36 mouse cellular contexts compared by ENCODE assay signal in the genomic region with DNA sequence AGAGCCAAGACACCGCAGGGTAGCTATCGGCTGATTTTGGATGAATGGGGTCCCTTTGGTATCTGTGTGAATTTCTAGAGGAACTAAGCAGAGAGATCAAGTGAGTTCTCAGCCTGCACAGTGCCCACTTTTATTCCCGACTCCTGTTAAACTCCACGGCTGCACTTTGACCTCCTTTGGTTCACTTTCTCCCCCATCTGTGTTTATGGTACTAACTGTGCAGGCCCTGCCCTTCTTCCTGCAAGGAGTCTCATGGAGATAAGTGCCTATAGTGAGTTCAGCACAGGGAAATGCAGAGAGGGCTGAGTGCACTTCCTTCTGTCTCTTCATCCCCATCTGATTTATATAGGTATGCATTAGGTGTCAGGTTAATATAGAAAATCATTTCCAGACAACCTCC. TPM values are rescaled to one million over a fixed set of nuclear protein-coding genes. Genes with fewer than 3 reads are reported as not detected.
"Had no signal": no experiment of that assay in that cellular context is flagged by ENCODE, and none has a peak within 500 bp of the region (broad histone marks: within the 10 kb centered on the region; RNA-seq: fewer than 3 reads in every experiment).

No protein-coding gene starts in this region.

- H3K9me3 ChIP-seq: heart, embryonic 10.5 days; heart, embryonic 13.5 days; heart, embryonic 15.5 days; hindbrain, embryonic 13.5 days; hindbrain, embryonic 15.5 days; kidney, embryonic 15.5 days; limb, embryonic 10.5 days; limb, embryonic 12.5 days; liver, embryonic 12.5 days had no signal

- H3K27ac ChIP-seq: heart, embryonic 10.5 days; heart, embryonic 13.5 days; heart, embryonic 15.5 days; hindbrain, embryonic 13.5 days; hindbrain, embryonic 15.5 days; hindbrain, postnatal 0 days; kidney, embryonic 15.5 days; layer of hippocampus, adult 2 months; left cerebral cortex, adult 2 months; limb, embryonic 10.5 days; limb, embryonic 12.5 days; liver, embryonic 12.5 days had no signal

- H3K4me2 ChIP-seq: heart, embryonic 13.5 days; heart, embryonic 15.5 days; hindbrain, embryonic 13.5 days; hindbrain, embryonic 15.5 days; kidney, embryonic 15.5 days; limb, embryonic 12.5 days; liver, embryonic 12.5 days had no signal

- H3K9ac ChIP-seq: forebrain, postnatal 0 days; heart, embryonic 13.5 days; heart, embryonic 15.5 days; hindbrain, embryonic 13.5 days; hindbrain, embryonic 15.5 days; kidney, embryonic 15.5 days; limb, embryonic 12.5 days; liver, embryonic 12.5 days had no signal

- ATAC-seq: forebrain, postnatal 0 days; hindbrain, postnatal 0 days; liver, embryonic 12.5 days had no signal

- H3K27me3 ChIP-seq: heart, embryonic 13.5 days; heart, embryonic 15.5 days; hindbrain, embryonic 13.5 days; hindbrain, embryonic 15.5 days; kidney, embryonic 15.5 days; limb, embryonic 12.5 days; liver, embryonic 12.5 days had no signal

- H3K4me3 ChIP-seq: heart, embryonic 10.5 days; heart, embryonic 13.5 days; heart, embryonic 15.5 days; hindbrain, embryonic 13.5 days; hindbrain, embryonic 15.5 days; kidney, embryonic 15.5 days; layer of hippocampus, adult 2 months; left cerebral cortex, adult 2 months; limb, embryonic 10.5 days; limb, embryonic 12.5 days; liver, embryonic 12.5 days had no signal

- H3K4me1 ChIP-seq: heart, embryonic 10.5 days; heart, embryonic 15.5 days; hindbrain, embryonic 13.5 days; hindbrain, embryonic 15.5 days; kidney, embryonic 15.5 days; limb, embryonic 10.5 days; limb, embryonic 12.5 days; liver, embryonic 12.5 days had no signal

- DNase-seq: forebrain, postnatal 0 days; gastrocnemius, postnatal 14 days; gastrocnemius, postnatal 36 days; heart, adult 18-20 months; heart, postnatal 14 days; heart, postnatal 36 days; kidney, adult 11 months; kidney, adult 2 months; kidney, adult 9 months; kidney, postnatal 10 days; kidney, postnatal 25 days; kidney, postnatal 4 days; liver had no signal

- H3K36me3 ChIP-seq: heart, embryonic 10.5 days; heart, embryonic 13.5 days; heart, embryonic 15.5 days; hindbrain, embryonic 13.5 days; hindbrain, embryonic 15.5 days; kidney, embryonic 15.5 days; limb, embryonic 10.5 days; limb, embryonic 12.5 days; liver, embryonic 12.5 days had no signal

RNA-seq across cellular contexts. Expression of a gene that starts 2.7 kb away (rescaled TPM):
- total RNA-seq: forebrain, postnatal 0 days; gastrocnemius, adult 18-20 months; gastrocnemius, adult 8-10 months; gastrocnemius, postnatal 14 days; gastrocnemius, postnatal 36 days; heart, adult 18-20 months; heart, adult 8-10 months; heart, postnatal 14 days; heart, postnatal 36 days; hematopoietic stem cell, adult 5-6 weeks; hindbrain, postnatal 0 days; layer of hippocampus, adult 2 months; layer of hippocampus, postnatal 10 days; layer of hippocampus, postnatal 25 days; left cerebral cortex, adult 2 months; left cerebral cortex, postnatal 14 days; left cerebral cortex, postnatal 36 days had no signal
- polyA plus RNA-seq: forebrain, postnatal 0 days; heart, embryonic 10.5 days; heart, embryonic 13.5 days; heart, embryonic 15.5 days; heart, postnatal 0 days; hindbrain, embryonic 11.5 days; hindbrain, postnatal 0 days; kidney, adult 2 months; limb, embryonic 10.5 days; limb, embryonic 12.5 days; limb, embryonic 14.5 days; liver, embryonic 12.5 days had no signal
